Mouse (Mus musculus) lung, postnatal 0 days (tissue): ENCODE measurements at regions not wholly inside any gene's neighbourhood (a gene's known extent, or its start where the extent isn't known, plus 50 kb on each side); places are given as distances from the start of the nearest gene placed in this dataset.

Experiments used
- CTCF ChIP-seq: IDR thresholded peaks from 2 replicates; pipeline ENCODE4 v1.5.1; 2016; ENCODE audit warnings: antibody characterized with exemption, mild to moderate bottlenecking
- EP300 ChIP-seq: IDR thresholded peaks from 2 replicates; pipeline ENCODE4 v1.6.1; 2016; ENCODE audit warnings: antibody characterized with exemption, mild to moderate bottlenecking, control low read depth

DNA sequence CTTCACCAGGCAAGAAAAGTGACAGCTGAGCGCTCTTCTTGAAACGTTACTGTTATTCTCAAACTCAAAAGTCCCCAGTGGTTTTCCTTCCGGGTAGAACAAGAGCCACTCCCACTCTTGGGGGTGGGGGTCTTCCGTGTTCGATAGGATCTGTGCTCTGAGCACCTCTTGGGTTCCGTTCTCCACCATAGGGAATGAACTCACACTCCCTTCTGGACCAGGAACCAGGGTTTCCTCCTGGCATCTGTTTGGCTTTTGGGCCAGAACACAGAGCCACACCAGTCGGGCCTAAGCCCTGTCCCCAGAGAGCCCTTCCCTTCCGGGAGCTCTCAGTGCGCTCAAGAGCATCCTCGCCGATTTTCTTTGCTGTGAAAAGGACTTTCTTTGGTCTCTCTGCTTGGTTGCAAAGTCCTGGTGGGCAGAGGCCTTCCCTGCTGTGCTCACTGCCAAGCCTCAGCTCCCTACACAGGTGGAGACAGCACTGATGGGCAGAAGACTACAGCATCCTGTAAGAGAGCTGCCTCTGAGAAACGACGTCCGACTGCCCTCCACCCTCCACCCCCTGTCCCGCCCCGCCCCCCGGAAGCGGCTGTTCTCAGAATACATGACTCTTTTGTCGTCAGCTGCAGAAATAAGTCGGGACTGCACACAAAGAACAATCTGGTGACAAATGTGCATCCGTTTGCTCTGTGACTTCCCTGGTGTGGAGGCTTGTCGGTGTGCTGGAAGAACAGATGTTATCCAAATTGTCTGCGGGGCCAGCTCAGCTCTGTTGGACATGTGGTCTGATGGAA is 90.9 kb upstream of the Lef1 start:
- TF ChIP-seq CTCF = no peak
- no peak for TF ChIP-seq EP300
